Mouse (Mus musculus) lung, postnatal 0 days (tissue): ENCODE measurements at regions not wholly inside any gene's neighbourhood (a gene's known extent, or its start where the extent isn't known, plus 50 kb on each side); places are given as distances from the start of the nearest gene placed in this dataset.

Experiments
- CTCF ChIP-seq: IDR thresholded peaks from 2 replicates; pipeline ENCODE4 v1.5.1; 2016; ENCODE audit warnings: antibody characterized with exemption, mild to moderate bottlenecking
- EP300 ChIP-seq: IDR thresholded peaks from 2 replicates; pipeline ENCODE4 v1.6.1; 2016; ENCODE audit warnings: antibody characterized with exemption, mild to moderate bottlenecking, control low read depth

DNA sequence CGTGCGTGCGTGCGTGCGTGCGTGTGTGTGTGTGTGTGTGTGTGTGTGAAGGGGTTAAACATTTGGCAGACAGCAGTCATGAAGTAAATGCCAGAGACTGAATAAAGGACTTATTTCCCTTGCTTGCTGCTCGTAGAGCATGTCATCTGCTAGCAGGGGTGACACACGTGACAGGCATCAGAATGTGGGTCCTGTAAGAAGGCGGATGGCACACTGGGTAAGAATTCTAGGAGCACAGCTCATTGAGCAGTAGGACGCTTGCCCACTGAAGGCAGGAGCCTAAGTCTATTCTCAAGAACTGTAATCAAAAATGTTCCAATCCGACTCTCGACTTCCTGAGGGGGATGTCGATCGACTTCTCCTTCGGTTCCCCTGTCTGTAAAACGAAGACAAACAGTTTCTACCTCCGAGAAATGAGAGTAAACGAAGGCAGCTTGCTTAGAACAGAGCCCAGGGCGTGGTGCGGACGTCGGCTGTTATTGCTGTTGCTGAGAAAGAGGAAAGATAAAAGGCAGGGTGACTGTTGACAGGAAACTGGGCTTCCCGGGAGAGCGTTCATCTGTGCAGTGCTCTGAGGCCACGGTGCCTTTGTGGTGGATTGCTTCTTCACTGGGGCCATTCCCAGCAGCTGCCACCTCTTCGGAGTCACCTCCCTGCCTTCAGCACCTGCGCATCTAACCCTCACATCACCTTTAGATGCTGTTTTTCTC is 64.7 kb downstream of the Gm5426 start:
- TF ChIP-seq CTCF (no peak), EP300 (peak; percentile 71)
